Mouse (Mus musculus): ENCODE results near the gene Smoc1. TPM values are rescaled to one million over a fixed set of nuclear protein-coding genes. Genes with fewer than 3 reads are reported as not detected.

Gene Smoc1
- polyA plus RNA-seq, 1 experiment from 2014 or later, result 0.12 TPM

DNA sequence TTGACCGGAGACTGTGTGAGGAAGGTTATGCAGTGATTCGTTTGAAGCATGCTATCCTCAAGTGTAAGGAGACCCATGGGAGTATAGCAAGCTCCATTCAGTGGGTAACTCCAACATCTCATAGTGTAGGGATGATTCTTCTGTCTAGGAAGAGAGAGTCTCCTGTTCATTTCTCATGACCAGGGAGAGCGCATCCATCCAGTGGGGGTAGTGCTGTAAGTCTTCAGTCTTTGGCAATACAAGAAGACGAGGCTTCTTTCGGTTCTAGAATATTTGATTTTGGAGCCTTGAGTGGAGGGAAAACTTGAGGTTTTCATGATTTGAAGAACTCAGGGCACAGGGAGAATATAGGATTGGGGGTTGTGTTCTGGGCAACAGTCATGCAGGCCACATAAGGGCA, 23.1 kb downstream of the Smoc1 start:
- DNase-seq (ENCODE audit: low read depth, low spot score) (no peak), ATAC-seq (no peak)
- H3K27me3 ChIP-seq, result peaks cover 39% of the 10 kb centered on the region
- ChIA-PET POLR2A (no interaction called here), CTCF (no interaction called here)
- in situ Hi-C loops (cut with MboI; ENCODE audit: low pct_unique_long_range_greater_than_20kb), result no loop called here
- TF ChIP-seq CTCF (IDR thresholded peaks at IDR 0.05), result no peak

DNA sequence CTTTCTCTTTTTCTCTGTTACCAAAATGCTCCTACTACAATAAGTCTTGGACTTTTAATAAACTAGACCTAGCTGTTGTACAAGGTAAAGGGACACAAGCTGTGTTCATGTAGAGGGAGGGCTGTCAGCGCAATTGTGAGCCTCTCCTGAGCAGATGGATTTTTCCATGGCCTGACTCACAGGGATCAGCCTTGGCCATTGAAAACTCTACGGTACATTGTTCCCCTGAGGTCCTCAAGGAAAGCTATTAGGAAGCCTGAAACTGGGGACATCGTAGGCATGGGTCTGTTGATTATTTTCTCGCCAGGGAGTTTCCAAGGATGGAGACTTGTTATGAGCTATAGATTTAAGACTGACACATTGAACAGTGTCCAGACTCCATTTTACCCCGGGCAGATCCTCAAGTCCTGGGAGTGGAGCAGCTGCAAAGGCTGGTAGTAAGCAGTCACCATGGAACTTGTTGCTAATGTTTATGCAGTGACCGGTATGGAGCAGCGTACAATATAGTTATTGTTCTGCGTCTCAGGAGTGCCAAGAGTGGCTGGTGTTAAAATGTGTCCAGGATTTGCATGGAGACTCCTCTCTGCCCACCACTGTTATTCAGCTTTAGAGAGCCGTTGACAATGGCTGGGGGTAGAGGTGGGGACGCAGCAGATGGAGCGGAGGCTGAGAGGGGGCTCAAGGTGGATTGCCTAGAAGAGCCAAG, 28.5 kb downstream of the Smoc1 start:
- peaks cover 32% of the 10 kb centered on the region for H3K27me3 ChIP-seq
- ChIA-PET CTCF (no interaction called here), POLR2A (no interaction called here)
- DNase-seq (ENCODE audit: low read depth, low spot score) (no peak), ATAC-seq (no peak)
- in situ Hi-C loops (cut with MboI; ENCODE audit: low pct_unique_long_range_greater_than_20kb), result no loop called here
- no peak for TF ChIP-seq CTCF (IDR thresholded peaks at IDR 0.05)

DNA sequence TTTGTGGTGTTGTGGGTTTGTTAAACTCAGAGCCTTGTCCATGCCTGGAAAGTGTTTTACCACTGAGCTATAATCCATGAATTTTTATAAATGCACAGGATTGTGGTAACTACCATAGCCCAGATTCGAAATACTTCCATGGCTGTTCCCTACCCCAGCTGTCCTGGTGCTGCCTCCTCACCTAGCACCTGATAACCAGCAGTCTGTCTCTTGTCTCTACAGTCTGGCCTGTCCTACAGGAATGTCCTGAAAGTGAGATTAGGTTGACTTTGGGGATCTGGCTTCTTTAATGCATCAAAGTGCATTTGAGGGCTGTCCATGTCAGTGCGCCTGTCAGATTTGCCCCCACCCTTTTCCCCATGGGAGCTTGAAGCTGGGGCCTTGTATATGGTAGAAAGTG, 29.2 kb downstream of the Smoc1 start:
- in situ Hi-C loops (cut with MboI; ENCODE audit: low pct_unique_long_range_greater_than_20kb), result no loop called here
- no peak for TF ChIP-seq CTCF (IDR thresholded peaks at IDR 0.05)
- CTCF ChIA-PET, result no interaction called here
- DNase-seq (ENCODE audit: low read depth, low spot score), result no peak
- POLR2A ChIA-PET, result no interaction called here
- ATAC-seq, result no peak
- H3K27me3 ChIP-seq, result peaks cover 32% of the 10 kb centered on the region

DNA sequence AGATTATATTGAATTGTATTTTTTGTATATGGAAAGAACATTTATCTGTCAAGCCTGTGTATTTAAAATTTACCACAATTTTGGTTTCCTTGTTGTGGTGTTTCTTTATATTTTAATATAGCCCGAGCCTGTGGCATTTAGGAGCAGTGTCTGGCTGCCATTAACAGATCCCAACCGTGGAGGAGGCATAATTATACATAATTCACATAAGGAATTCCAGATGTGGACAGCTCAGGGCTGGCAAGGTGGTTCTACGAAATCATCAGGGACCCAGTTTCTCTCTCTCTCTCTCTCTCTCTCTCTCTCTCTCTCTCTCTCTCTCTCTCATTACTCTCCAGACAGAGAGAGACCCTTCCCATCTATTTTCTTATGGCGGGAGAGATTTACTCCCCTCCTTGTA, 31.0 kb downstream of the Smoc1 start:
- ChIA-PET POLR2A (no interaction called here), CTCF (no interaction called here)
- DNase-seq (ENCODE audit: low read depth, low spot score) (no peak), ATAC-seq (no peak)
- in situ Hi-C loops (cut with MboI; ENCODE audit: low pct_unique_long_range_greater_than_20kb), result no loop called here
- peaks cover 21% of the 10 kb centered on the region for H3K27me3 ChIP-seq
- no peak for TF ChIP-seq CTCF (IDR thresholded peaks at IDR 0.05)

DNA sequence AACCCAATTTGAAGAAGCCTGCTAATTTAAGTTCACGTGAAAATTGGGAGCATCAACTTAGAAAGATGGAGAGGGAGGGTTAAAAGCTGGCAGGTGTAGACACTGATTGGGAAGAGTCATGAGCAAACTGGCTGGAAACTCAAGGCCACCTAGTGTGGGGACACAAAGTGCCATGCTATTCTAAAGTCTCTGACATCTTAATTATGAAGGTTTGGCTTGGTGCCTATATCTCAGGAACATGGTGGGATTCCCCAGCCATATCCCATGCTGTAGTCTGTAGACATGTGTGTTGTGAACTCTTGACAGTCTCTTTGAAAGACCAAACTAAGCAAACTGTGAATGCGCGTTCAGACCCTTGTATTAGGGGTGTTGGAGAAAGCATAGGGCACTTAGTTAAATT, 32.0 kb downstream of the Smoc1 start:
- TF ChIP-seq CTCF (IDR thresholded peaks at IDR 0.05), result no peak
- ChIA-PET CTCF (no interaction called here), POLR2A (no interaction called here)
- in situ Hi-C loops (cut with MboI; ENCODE audit: low pct_unique_long_range_greater_than_20kb), result no loop called here
- H3K27me3 ChIP-seq, result peaks cover 25% of the 10 kb centered on the region
- no peak for DNase-seq (ENCODE audit: low read depth, low spot score)
- ATAC-seq, result no peak

DNA sequence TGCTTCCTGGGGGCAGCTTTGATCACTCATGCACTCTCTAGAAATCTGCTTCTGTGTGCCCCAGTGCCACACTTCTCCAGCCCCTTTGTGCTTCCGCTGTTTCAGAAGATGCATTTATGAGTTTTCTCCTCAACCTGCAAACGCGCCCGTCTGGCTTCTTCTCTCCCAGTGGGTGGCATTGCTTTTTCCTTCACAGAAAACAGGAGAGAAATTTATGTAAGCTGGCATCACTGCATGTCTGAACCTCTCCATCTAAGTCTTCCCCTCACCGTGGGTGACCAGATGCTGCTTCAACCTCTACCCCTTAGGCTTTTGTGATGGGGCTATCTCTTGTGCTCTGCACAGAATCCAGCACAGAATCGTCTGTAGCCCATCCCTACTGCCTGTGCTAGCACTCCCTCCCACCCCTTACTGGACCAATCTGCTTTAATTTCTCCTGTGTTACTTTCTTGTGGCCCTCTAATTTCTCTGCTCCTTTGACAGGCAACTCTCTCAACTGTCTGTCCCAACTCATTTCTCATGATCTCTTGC, 35.3 kb downstream of the Smoc1 start:
- in situ Hi-C loops (cut with MboI; ENCODE audit: low pct_unique_long_range_greater_than_20kb), result no loop called here
- TF ChIP-seq CTCF (IDR thresholded peaks at IDR 0.05), result no peak
- ATAC-seq (no peak), DNase-seq (ENCODE audit: low read depth, low spot score) (no peak)
- POLR2A ChIA-PET, result no interaction called here
- H3K27me3 ChIP-seq, result peaks cover 45% of the 10 kb centered on the region
- CTCF ChIA-PET, result no interaction called here

DNA sequence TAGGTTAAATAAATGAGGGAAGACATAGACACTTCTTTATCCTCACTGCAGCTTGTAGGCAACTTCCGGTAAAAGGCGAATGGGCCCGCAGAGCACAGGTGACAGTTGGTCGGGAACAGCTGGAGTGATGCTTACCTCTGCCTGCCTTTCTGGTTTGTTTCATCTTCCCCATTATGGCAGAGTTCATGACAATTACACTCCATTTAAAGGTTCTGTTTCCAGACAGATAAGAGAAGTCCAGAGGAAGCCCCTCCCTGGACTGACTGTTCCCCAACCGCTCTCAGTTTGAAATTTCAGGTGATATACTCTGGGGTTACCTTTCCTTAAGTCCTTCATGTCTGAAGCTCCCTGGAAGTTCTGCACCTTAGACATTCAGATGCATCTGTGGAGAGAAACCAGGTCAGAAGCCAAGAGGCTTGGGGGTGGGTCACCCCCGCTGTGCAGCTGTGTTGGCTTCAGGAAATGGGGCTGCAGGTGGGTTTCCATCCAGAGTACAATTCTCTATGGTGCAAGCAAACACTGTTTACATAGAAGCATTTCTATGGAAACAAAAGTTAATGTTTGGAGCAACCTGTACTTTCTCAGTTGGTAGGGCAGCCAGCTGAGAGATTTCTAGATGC, 36.8 kb downstream of the Smoc1 start:
- TF ChIP-seq CTCF (IDR thresholded peaks at IDR 0.05), result no peak
- peaks cover 51% of the 10 kb centered on the region for H3K27me3 ChIP-seq
- ATAC-seq (no peak), DNase-seq (ENCODE audit: low read depth, low spot score) (no peak)
- ChIA-PET CTCF (no interaction called here), POLR2A (no interaction called here)
- in situ Hi-C loops (cut with MboI; ENCODE audit: low pct_unique_long_range_greater_than_20kb), result no loop called here

DNA sequence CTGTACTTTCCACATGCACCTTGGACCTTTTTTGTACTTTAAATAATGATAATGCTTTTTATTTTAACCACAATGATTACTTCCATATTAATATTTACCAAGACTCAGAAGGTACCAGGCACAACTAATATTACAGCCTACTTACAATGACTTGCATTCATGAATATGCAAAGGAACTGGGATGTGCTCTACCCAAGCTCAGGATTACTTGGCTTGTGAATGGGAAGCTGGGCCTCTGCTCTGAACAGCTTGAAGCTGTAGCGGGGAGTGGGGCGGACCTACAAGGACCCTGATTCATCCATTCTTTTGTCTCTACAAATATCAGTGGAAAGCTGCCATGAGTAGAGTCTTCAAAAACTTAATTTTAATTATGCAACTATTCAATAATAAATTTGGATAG, 47.5 kb downstream of the Smoc1 start:
- in situ Hi-C loops (cut with MboI; ENCODE audit: low pct_unique_long_range_greater_than_20kb), result no loop called here

DNA sequence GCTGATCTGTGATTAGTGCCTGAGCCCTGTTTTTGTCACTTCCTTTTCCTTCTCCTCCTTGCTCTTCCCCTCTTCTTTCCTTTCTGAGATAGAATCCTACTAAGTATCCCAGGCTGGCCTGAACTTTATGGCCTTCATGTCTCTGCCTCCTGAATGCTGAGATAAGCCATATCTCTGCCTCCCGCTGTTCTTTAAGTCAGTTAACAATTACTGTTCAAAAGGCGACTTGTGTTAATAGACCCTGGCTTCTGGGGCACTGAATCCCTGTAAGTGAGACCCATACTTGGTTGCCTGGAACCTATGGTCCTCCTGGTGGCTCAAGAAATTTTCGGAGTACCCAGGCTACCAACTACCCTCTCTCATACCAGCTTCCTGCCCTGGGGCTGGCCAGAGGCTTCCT, 48.3 kb downstream of the Smoc1 start:
- H3K27me3 ChIP-seq, result peaks cover 31% of the 10 kb centered on the region
- POLR2A ChIA-PET, result no interaction called here
- ATAC-seq (no peak), DNase-seq (ENCODE audit: low read depth, low spot score) (no peak)
- in situ Hi-C loops (cut with MboI; ENCODE audit: low pct_unique_long_range_greater_than_20kb), result no loop called here
- CTCF ChIA-PET, result no interaction called here
- no peak for TF ChIP-seq CTCF (IDR thresholded peaks at IDR 0.05)

More for the DNA sequence above, 47.5 kb downstream of the Smoc1 start:
- TF ChIP-seq CTCF (IDR thresholded peaks at IDR 0.05), result no peak
- ATAC-seq (no peak), DNase-seq (ENCODE audit: low read depth, low spot score) (no peak)
- POLR2A ChIA-PET, result no interaction called here
- H3K27me3 ChIP-seq, result peaks cover 34% of the 10 kb centered on the region
- CTCF ChIA-PET, result no interaction called here

DNA sequence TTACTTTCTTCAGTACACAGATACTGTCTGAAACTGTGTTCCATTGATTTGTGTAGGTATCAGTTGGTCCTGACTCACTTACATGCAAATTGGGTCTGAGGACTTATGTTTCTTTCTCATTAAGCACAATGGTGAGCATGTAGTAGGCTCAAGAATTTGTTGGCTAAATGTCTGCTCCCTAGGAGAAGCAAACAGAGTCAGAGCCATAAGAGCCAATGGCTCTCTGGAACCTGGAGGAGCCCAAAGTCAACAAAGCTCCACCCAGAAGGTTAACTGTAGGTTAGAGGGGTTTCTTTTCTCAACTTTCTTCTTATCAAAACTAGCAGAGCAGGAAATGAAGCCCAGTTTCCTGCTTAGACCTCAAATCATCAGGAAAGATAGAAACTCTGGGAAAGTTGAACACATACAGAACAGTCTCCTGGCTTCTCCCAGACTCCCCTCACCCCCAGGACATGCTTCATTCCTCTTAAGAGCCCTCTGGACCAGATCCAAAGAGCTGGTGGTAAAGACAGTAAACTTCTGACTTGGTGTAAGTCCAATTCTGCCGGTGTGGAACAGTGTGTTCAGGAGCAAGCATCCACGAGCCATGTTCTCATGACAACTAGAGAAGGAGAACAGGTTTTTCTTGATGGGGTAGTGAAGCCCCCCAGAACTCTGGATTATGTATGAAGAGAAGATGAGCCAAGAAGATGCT, 51.5 kb downstream of the Smoc1 start:
- CTCF ChIA-PET, result no interaction called here
- POLR2A ChIA-PET, result no interaction called here
- no peak for TF ChIP-seq CTCF (IDR thresholded peaks at IDR 0.05)
- H3K27me3 ChIP-seq, result peaks cover 29% of the 10 kb centered on the region
- in situ Hi-C loops (cut with MboI; ENCODE audit: low pct_unique_long_range_greater_than_20kb), result no loop called here
- DNase-seq (ENCODE audit: low read depth, low spot score) (no peak), ATAC-seq (no peak)

DNA sequence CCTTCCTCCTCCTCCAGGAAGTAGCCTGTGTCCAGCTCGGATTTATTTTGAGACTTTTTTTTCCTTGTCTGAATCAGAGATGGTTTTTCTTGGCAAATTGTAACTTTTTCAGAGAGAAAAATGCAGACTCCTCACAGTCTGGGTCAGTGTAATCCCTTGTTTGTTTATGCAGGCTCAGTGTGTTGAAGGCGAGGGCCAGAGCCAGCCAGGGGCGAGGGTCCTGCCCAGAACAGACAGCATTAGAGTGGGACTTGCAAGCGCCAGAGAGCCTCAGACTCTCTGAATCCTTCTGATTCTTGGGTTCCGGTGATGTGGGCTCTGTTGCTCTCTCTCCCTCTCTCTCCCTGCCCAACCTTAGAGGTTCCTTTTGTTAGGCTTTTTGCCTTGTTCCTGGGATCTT, 53.7 kb downstream of the Smoc1 start:
- POLR2A ChIA-PET, result no interaction called here
- ATAC-seq (no peak), DNase-seq (ENCODE audit: low read depth, low spot score) (no peak)
- peaks cover 29% of the 10 kb centered on the region for H3K27me3 ChIP-seq
- CTCF ChIA-PET, result interaction anchor here (1.0 kb wide), 1 partner anchor 12 kb away, joined by 3 read pairs; no protein-coding TSS in a partner anchor
- no peak for TF ChIP-seq CTCF (IDR thresholded peaks at IDR 0.05)
- in situ Hi-C loops (cut with MboI; ENCODE audit: low pct_unique_long_range_greater_than_20kb), result no loop called here
